In the genomic region with DNA sequence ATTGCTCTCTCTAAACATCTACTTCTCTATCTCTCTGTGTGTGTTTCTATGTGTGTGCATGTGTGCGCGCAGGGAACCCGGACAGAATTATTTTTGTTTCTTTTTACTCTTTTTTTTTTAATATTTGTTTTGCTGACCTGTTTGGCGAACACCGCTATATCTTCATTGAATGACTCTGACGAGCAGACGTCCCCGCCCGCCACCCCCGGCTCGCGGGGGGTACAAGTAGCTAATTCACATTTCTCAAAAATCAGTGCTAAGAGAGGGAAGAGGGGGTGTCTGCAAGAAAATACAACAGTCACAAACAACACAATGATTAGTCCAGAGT, we compare ENCODE assay signal across 8 mouse cellular contexts. TPM values are rescaled to one million over a fixed set of nuclear protein-coding genes. Genes with fewer than 3 reads are reported as not detected.
DNase-seq lines count a peak whose midpoint lies in the region; ATAC-seq and TF ChIP-seq lines count a peak whose summit lies in the region.

No protein-coding gene starts in this region.

- WGBS in lung, adult 2 months = 17% methylated on average over 12 of the region's 12 CpGs
- WGBS in forebrain, embryonic 10.5 days = 4% methylated on average over 12 of the region's 12 CpGs
- WGBS in intestine, embryonic 16.5 days = 18% methylated on average over 12 of the region's 12 CpGs
- WGBS in neural tube, embryonic 12.5 days = 2% methylated on average over 12 of the region's 12 CpGs

- H3K27ac ChIP-seq in forebrain, embryonic 10.5 days = peak overlapping the region; percentile 96
- peak overlapping the region; percentile 90 for H3K27ac ChIP-seq in intestine, embryonic 16.5 days (ENCODE audit: low read length)
- peak overlapping the region; percentile 90 for H3K27ac ChIP-seq in neural tube, embryonic 12.5 days

- H3K36me3 ChIP-seq in forebrain, embryonic 10.5 days (replicated peaks) = no peaks in the 10 kb centered on the region
- H3K36me3 ChIP-seq in intestine, embryonic 16.5 days (ENCODE audit: control insufficient read depth, insufficient read depth, low read length) = peaks cover 3% of the 10 kb centered on the region; the same call in 1 of the 2 replicates
- H3K36me3 ChIP-seq in neural tube, embryonic 12.5 days = peaks cover 17% of the 10 kb centered on the region; the same call in 1 of the 2 replicates

- peak overlapping the region; percentile 83 for H3K4me2 ChIP-seq in intestine, embryonic 16.5 days (ENCODE audit: low read depth, low read length)
- H3K4me2 ChIP-seq in neural tube, embryonic 12.5 days (replicated peaks) = peak overlapping the region; percentile 92

- ATAC-seq in intestine, embryonic 16.5 days = no peak
- no peak for ATAC-seq in neural tube, embryonic 12.5 days (ENCODE audit: low FRiP score, low read depth)
- no peak for ATAC-seq in monocyte, adult 5-6 weeks (replicated peaks; ENCODE audit: insufficient number of reproducible peaks, low FRiP score, low TSS enrichment, poor library complexity, severe bottlenecking)

- TF ChIP-seq CTCF in lung, adult 2 months (IDR thresholded peaks at IDR 0.05; ENCODE audit: insufficient read depth, low read length) = no peak

- no peak for TF ChIP-seq POLR2A in lung, adult 2 months (IDR thresholded peaks at IDR 0.05; ENCODE audit: borderline replicate concordance, extremely low read depth, low read depth, low read length)

- peaks cover 4% of the 10 kb centered on the region for H3K4me1 ChIP-seq in lung, adult 2 months (ENCODE audit: control insufficient read depth, insufficient read depth, low read length)
- peaks cover 90% of the 10 kb centered on the region for H3K4me1 ChIP-seq in forebrain, embryonic 10.5 days
- H3K4me1 ChIP-seq in intestine, embryonic 16.5 days (ENCODE audit: control insufficient read depth, insufficient read depth, low read length) = no peaks in the 10 kb centered on the region
- H3K4me1 ChIP-seq in neural tube, embryonic 12.5 days = peaks cover 40% of the 10 kb centered on the region

- H3K9ac ChIP-seq in intestine, embryonic 16.5 days (ENCODE audit: low read depth, low read length) = peak overlapping the region; percentile 89
- H3K9ac ChIP-seq in neural tube, embryonic 12.5 days = peak overlapping the region; percentile 100

- H3K9me3 ChIP-seq in forebrain, embryonic 10.5 days = no peaks in the 10 kb centered on the region
- H3K9me3 ChIP-seq in intestine, embryonic 16.5 days (ENCODE audit: control insufficient read depth, low read length) = no peaks in the 10 kb centered on the region
- H3K9me3 ChIP-seq in neural tube, embryonic 12.5 days = no peaks in the 10 kb centered on the region

- peaks cover 84% of the 10 kb centered on the region for H3K27me3 ChIP-seq in forebrain, embryonic 10.5 days (ENCODE audit: poor library complexity, severe bottlenecking)
- H3K27me3 ChIP-seq in intestine, embryonic 16.5 days (replicated peaks; ENCODE audit: control insufficient read depth, insufficient read depth, low read length) = no peaks in the 10 kb centered on the region
- no peaks in the 10 kb centered on the region for H3K27me3 ChIP-seq in neural tube, embryonic 12.5 days (replicated peaks)

- H3K4me3 ChIP-seq in lung, adult 2 months (replicated peaks; ENCODE audit: extremely low read depth, low read depth, low read length) = peak overlapping the region; percentile 59
- H3K4me3 ChIP-seq in forebrain, embryonic 10.5 days = peak overlapping the region; percentile 64
- peak overlapping the region; percentile 62 for H3K4me3 ChIP-seq in intestine, embryonic 16.5 days (ENCODE audit: low read length)
- H3K4me3 ChIP-seq in neural tube, embryonic 12.5 days = peak overlapping the region; percentile 77

- DNase-seq in lung, adult 2 months = no peak
- no peak for DNase-seq in lung, postnatal 36 days
- DNase-seq in forebrain, embryonic 10.5 days (ENCODE audit: extremely low spot score, low spot score) = no peak
- no peak for DNase-seq in right cerebral cortex, adult 2 months (ENCODE audit: low spot score in 2 of 2)
- no peak for DNase-seq in spleen, postnatal 10 days (ENCODE audit: low spot score in 2 of 2)

RNA-seq across cellular contexts. Expression of a gene that starts 4.7 kb away (rescaled TPM):
- 26.0 and 31.3 TPM in 2 replicates for polyA plus RNA-seq in lung, adult 2 months (2012; rRNA removed)
- polyA plus RNA-seq in forebrain, embryonic 10.5 days (2016; fragmentation: Nextera tagmentation; extraction: Ambion mirVana) = 36.1 and 39.6 TPM in 2 replicates
- polyA plus RNA-seq in intestine, embryonic 16.5 days (2015; fragmentation: Nextera tagmentation; extraction: Ambion mirVana) = 76.1 and 84.7 TPM in 2 replicates
- polyA plus RNA-seq in neural tube, embryonic 12.5 days (2016; fragmentation: Nextera tagmentation; extraction: Ambion mirVana) = 188 and 191 TPM in 2 replicates
- 6.7 to 11.1 TPM (median 10.2 TPM) in 3 replicates for total RNA-seq in monocyte, adult 5-6 weeks (2017)
